Mouse (Mus musculus) MEL (cell line): ENCODE measurements around the gene Srd5a3. TPM values are rescaled to one million over a fixed set of nuclear protein-coding genes. Genes with fewer than 3 reads are reported as not detected.
A peak's percentile ranks its signal among the peaks of the same experiment; 100 is the strongest.

Source experiments
- DNase-seq: peaks from one replicate; pipeline ENCODE4 v3.0.0; 2011; ENCODE audit warnings: low read depth, low spot score
- H3K27ac ChIP-seq: 2 replicates; pipeline ENCODE4 v1.5.1; 2012; ENCODE audit warnings: low read depth, mild to moderate bottlenecking, control low read depth, low read length, moderate library complexity; ENCODE audit not compliant: control insufficient read depth
- H3K27me3 ChIP-seq, 2 experiments: fragments of 150-350 bp in 1 of 2; sonication (generic) in 1 of 2; 2 replicates each; pipeline ENCODE4 v1.6.1; 2012; ENCODE audit warnings: low read length in 2 of 2, mild to moderate bottlenecking in 2 of 2, improper control_type of control experiment in 1 of 2, moderate library complexity in 1 of 2; ENCODE audit not compliant: insufficient read depth in 2 of 2, control insufficient read depth in 1 of 2
- H3K36me3 ChIP-seq, 2 experiments: 2 replicates each; pipeline ENCODE4 v1.6.1; 2012 to 2014; ENCODE audit warnings: low read length in 2 of 2, improper control_type of control experiment in 1 of 2, inconsistent platforms in 1 of 2, mild to moderate bottlenecking in 1 of 2; ENCODE audit not compliant: insufficient read depth in 2 of 2, control insufficient read depth in 1 of 2
- H3K4me1 ChIP-seq, 2 experiments: fragments of 150-350 bp in 1 of 2; sonication (generic) in 1 of 2; 2 replicates each; pipeline ENCODE4 v1.6.1; 2012; ENCODE audit warnings: low read length in 2 of 2, improper control_type of control experiment in 1 of 2, mild to moderate bottlenecking in 1 of 2; ENCODE audit not compliant: insufficient read depth in 2 of 2, control insufficient read depth in 1 of 2
- H3K4me3 ChIP-seq, 2 experiments: fragments of 150-350 bp in 1 of 2; sonication (generic) in 1 of 2; 2 replicates each; pipeline ENCODE4 v1.5.1; 2012; ENCODE audit warnings: low read depth in 2 of 2, low read length in 2 of 2, mild to moderate bottlenecking in 2 of 2, moderate library complexity in 2 of 2, control low read depth in 1 of 2, improper control_type of control experiment in 1 of 2; ENCODE audit not compliant: control insufficient read depth in 1 of 2, insufficient read depth in 1 of 2
- H3K79me2 ChIP-seq: 2 replicates; pipeline ENCODE4 v1.6.1; 2012; ENCODE audit warnings: mild to moderate bottlenecking, low read length, moderate library complexity; ENCODE audit not compliant: control insufficient read depth, poor library complexity, insufficient read depth
- H3K9ac ChIP-seq: 2 replicates; pipeline ENCODE4 v1.6.1; 2012; ENCODE audit warnings: low read depth, mild to moderate bottlenecking, control low read depth, low read length, moderate library complexity; ENCODE audit not compliant: control insufficient read depth, poor library complexity, severe bottlenecking
- H3K9me3 ChIP-seq: fragments of 150-350 bp; sonication (generic); replicated peaks from 2 replicates; pipeline ENCODE4 v1.6.1; 2012; ENCODE audit warnings: mild to moderate bottlenecking, low read length, improper control_type of control experiment, moderate library complexity; ENCODE audit not compliant: insufficient read depth
- CHD2 ChIP-seq: IDR thresholded peaks from 2 replicates; pipeline ENCODE4 v1.6.1; 2011; ENCODE audit warnings: low read length, improper control_type of control experiment
- CTCF ChIP-seq, 3 experiments: IDR thresholded peaks in 2 of 3; conservative IDR thresholded peaks in 1 of 3; 2 replicates each; pipeline ENCODE4 v1.5.1; 2011 to 2012; ENCODE audit warnings: low read length in 3 of 3, low read depth in 2 of 3, mild to moderate bottlenecking in 2 of 3, improper control_type of control experiment in 1 of 3, inconsistent platforms in 1 of 3, mixed read lengths in 1 of 3, moderate library complexity in 1 of 3; ENCODE audit not compliant: control insufficient read depth in 1 of 3, insufficient read depth in 1 of 3, poor library complexity in 1 of 3, severe bottlenecking in 1 of 3
- EP300 ChIP-seq, 2 experiments: IDR thresholded peaks; 2 replicates each; pipeline ENCODE4 v1.6.1; 2011; ENCODE audit warnings: improper control_type of control experiment in 2 of 2, low read length in 2 of 2, low read depth in 1 of 2, mild to moderate bottlenecking in 1 of 2
- GABPA ChIP-seq: IDR thresholded peaks from 2 replicates; pipeline ENCODE4 v1.6.1; 2012; ENCODE audit warnings: low read depth, mild to moderate bottlenecking, inconsistent platforms, low read length, improper control_type of control experiment, moderate library complexity
- HCFC1 ChIP-seq: IDR thresholded peaks from 2 replicates; pipeline ENCODE4 v1.6.1; 2012; ENCODE audit warnings: low read depth, mild to moderate bottlenecking, inconsistent platforms, low read length, improper control_type of control experiment, moderate library complexity
- MAX ChIP-seq: IDR thresholded peaks from 2 replicates; pipeline ENCODE4 v1.6.1; 2011; ENCODE audit warnings: low read length, improper control_type of control experiment
- MEF2A ChIP-seq: IDR thresholded peaks from 2 replicates; pipeline ENCODE4 v1.6.1; 2014; ENCODE audit warnings: low read depth, mild to moderate bottlenecking, inconsistent platforms, low read length, improper control_type of control experiment; ENCODE audit not compliant: poor library complexity, insufficient replicate concordance, severe bottlenecking; ENCODE audit errors: extremely low read depth
- MXI1 ChIP-seq: IDR thresholded peaks from 2 replicates; pipeline ENCODE4 v1.6.1; 2011; ENCODE audit warnings: mild to moderate bottlenecking, low read depth, low read length, improper control_type of control experiment
- MYB ChIP-seq: IDR thresholded peaks from 2 replicates; pipeline ENCODE4 v1.6.1; 2011; ENCODE audit warnings: mild to moderate bottlenecking, low read depth, low read length, improper control_type of control experiment
- POLR2AphosphoS5 ChIP-seq: IDR thresholded peaks from 2 replicates; pipeline ENCODE4 v1.6.1; 2012; ENCODE audit warnings: low read depth, borderline replicate concordance, mild to moderate bottlenecking, inconsistent platforms, low read length, moderate library complexity, mixed read lengths
- SIN3A ChIP-seq: IDR thresholded peaks from 2 replicates; pipeline ENCODE4 v1.6.1; 2012; ENCODE audit warnings: low read length, improper control_type of control experiment, inconsistent platforms
- SMC3 ChIP-seq: IDR thresholded peaks from 2 replicates; pipeline ENCODE4 v1.6.1; 2011; ENCODE audit warnings: low read depth, low read length, improper control_type of control experiment
- TCF12 ChIP-seq: IDR thresholded peaks from 2 replicates; pipeline ENCODE4 v1.6.1; 2014; ENCODE audit warnings: low read depth, mild to moderate bottlenecking, inconsistent platforms, low read length, improper control_type of control experiment, moderate library complexity
- USF2 ChIP-seq, 2 experiments: IDR thresholded peaks; 2 replicates each; pipeline ENCODE4 v1.6.1; 2011 to 2012; ENCODE audit warnings: improper control_type of control experiment in 2 of 2, low read length in 2 of 2, borderline replicate concordance in 1 of 2, inconsistent platforms in 1 of 2, low read depth in 1 of 2, mild to moderate bottlenecking in 1 of 2; ENCODE audit not compliant: insufficient read depth in 1 of 2
- ZKSCAN1 ChIP-seq: IDR thresholded peaks from 2 replicates; pipeline ENCODE4 v1.6.1; 2012; ENCODE audit warnings: low read depth, mild to moderate bottlenecking, inconsistent platforms, low read length, improper control_type of control experiment, moderate library complexity
- polyA plus RNA-seq, 2 experiments: library from polyadenylated mRNA; stranded (reverse) in 1 of 2; unstranded in 1 of 2; fragments of >175 nt in 1 of 2; fragments of >200 nt in 1 of 2; gene quantifications; 2 replicates each; pipeline versions ENCODE4 v1.2.1 to v1.2.4; 2012; ENCODE audit warnings: low replicate concordance in 2 of 2, low read depth in 1 of 2; ENCODE audit not compliant: insufficient read length in 2 of 2, insufficient read depth in 1 of 2, missing spikeins in 1 of 2
- total RNA-seq: library from RNA; depleted of rRNA; stranded (reverse); fragments of 300-350 nt; gene quantifications from 2 replicates; pipeline ENCODE4 v1.2.3, GENCODE M21; 2012

Srd5a3 gene
- total and polyA plus RNA-seq, 3 experiments: 17.0 to 33.2 TPM; not detected in 1

DNA sequence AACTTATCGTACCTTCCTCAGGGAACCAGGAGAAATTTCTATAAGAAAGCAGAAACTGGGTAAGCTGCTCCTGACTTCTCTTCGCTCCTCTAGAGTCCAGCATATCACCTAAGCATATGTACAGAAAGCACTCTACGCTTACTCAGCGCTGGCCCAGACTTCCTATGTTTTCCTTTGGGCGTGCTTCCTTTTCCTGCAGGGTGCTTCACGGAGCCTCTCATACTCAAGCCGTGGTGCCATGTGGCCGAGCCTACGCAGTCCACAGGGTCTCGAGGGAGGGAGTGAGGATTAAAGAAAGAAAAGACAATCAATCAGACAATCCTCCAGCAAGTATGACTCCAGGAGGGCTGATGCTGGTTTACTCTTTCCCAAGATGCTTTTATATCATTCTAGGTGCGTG lies 36.8 kb downstream of the Srd5a3 start:
- no peaks in the 10 kb centered on the region for H3K79me2 ChIP-seq
- peaks cover 2 to 5% of the 10 kb centered on the region in 2 experiments; a peak in 3 of 4 replicates for H3K27me3 ChIP-seq
- H3K27ac ChIP-seq: no peak overlapping the region
- H3K36me3 ChIP-seq: peaks cover 0 to 5% of the 10 kb centered on the region in 2 experiments; a peak in 2 of 4 replicates
- peaks cover 0 to 5% of the 10 kb centered on the region in 2 experiments; a peak in 2 of 4 replicates for H3K4me1 ChIP-seq
- H3K4me3 ChIP-seq: no peak overlapping the region
- no peak for DNase-seq
- TF ChIP-seq CHD2: no peak
- TF ChIP-seq SIN3A: no peak
- TF ChIP-seq ZKSCAN1: no peak
- TF ChIP-seq GABPA: no peak
- TF ChIP-seq MAX: no peak
- no peak for TF ChIP-seq MEF2A
- no peak for TF ChIP-seq MXI1
- TF ChIP-seq, all 39 proteins: peak for 0
- H3K9me3 ChIP-seq: no peaks in the 10 kb centered on the region
- H3K9ac ChIP-seq: no peak overlapping the region

DNA sequence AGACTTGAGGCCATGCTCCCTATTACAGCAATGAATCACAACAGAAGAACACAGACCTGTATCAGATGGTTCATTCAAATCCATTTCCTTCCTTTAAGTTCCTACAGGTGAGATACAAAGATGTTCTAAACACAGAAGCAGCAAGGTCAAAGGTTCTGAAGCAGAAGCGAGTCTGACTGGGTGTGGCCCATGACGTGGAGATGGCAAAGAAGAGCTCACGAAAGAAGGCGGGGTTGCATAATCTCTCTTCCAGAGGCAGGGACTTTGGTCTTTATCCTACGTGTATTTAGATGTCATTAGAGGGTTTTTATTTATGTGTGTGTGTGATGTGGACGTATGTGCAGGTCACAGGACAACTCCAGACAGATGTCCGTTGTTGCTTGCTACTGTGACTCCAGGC lies 37.6 kb downstream of the Srd5a3 start:
- Histone ChIP-seq H3K9ac (no peak overlapping the region), H3K9me3 (no peaks in the 10 kb centered on the region), H3K4me3 (no peak overlapping the region), H3K27ac (no peak overlapping the region), H3K4me1 (peaks cover 0 to 5% of the 10 kb centered on the region in 2 experiments; a peak in 2 of 4 replicates), H3K27me3 (peaks cover 2 to 5% of the 10 kb centered on the region in 2 experiments; a peak in 3 of 4 replicates)
- peak; percentile 30 for DNase-seq
- TF ChIP-seq SIN3A (no peak), POLR2AphosphoS5 (no peak), TCF12 (no peak), HCFC1 (no peak), CTCF (IDR thresholded peaks at IDR 0.05 in 2 of 3, conservative IDR thresholded peaks at IDR 0.05 in 1 of 3; ENCODE audit: control insufficient read depth in 1 of 3, insufficient read depth in 1 of 3, low read depth in 2 of 3, low read length in 3 of 3, poor library complexity in 1 of 3, severe bottlenecking in 1 of 3) (no peak), SMC3 (no peak), USF2 (IDR thresholded peaks at IDR 0.05; ENCODE audit: borderline replicate concordance in 1 of 2, insufficient read depth in 1 of 2, low read depth in 1 of 2, low read length in 2 of 2) (no peak), MXI1 (no peak), EP300 (IDR thresholded peaks at IDR 0.05; ENCODE audit: low read depth in 1 of 2, low read length in 2 of 2) (no peak), MYB (no peak)
- TF ChIP-seq, all 39 proteins: peak for 0
- Histone ChIP-seq H3K79me2 (no peaks in the 10 kb centered on the region), H3K36me3 (peaks cover 0 to 6% of the 10 kb centered on the region in 2 experiments; a peak in 2 of 4 replicates)
